Comparison of ENCODE assay signal across 9 mouse cellular contexts in genomic region chr2:180659353-180660150, GRCm38 (mm10). TPM values are rescaled to one million over a fixed set of nuclear protein-coding genes. Genes with fewer than 3 reads are reported as not detected.
DNase-seq lines count a peak whose midpoint lies in the region; ATAC-seq and TF ChIP-seq lines count a peak whose summit lies in the region.
"Had no signal": no experiment of that assay in that cellular context is flagged by ENCODE, and none has a peak within 500 bp of the region (broad histone marks: within the 10 kb centered on the region; RNA-seq: fewer than 3 reads in every experiment).

No protein-coding gene starts in this region.

- H3K4me3 ChIP-seq in lung, embryonic 16.5 days (ENCODE audit: low read length), result 0 out of 2 replicates have a peak overlapping the region, but pooled peaks have one; percentile 3
- 0 out of 2 replicates have a peak overlapping the region, but pooled peaks have one; percentile 6 for H3K4me3 ChIP-seq in embryonic facial prominence, embryonic 12.5 days
- H3K4me3 ChIP-seq in intestine, postnatal 0 days (ENCODE audit: low read depth, low read length), result no peak overlapping the region
- H3K4me3 ChIP-seq in neural tube, embryonic 14.5 days (ENCODE audit: low read depth, low read length), result no peak overlapping the region
- no peak overlapping the region for H3K4me3 ChIP-seq in lung, adult 2 months (replicated peaks; ENCODE audit: extremely low read depth, low read depth, low read length)
- H3K4me3 ChIP-seq: megakaryocyte, embryonic 14.5 days had no signal

- H3K4me1 ChIP-seq in lung, embryonic 16.5 days (replicated peaks; ENCODE audit: control insufficient read depth, insufficient read depth, low read length), result peaks cover 3% of the 10 kb centered on the region; the same call in 1 of the 2 replicates
- peaks cover 5% of the 10 kb centered on the region; the same call in 1 of the 2 replicates for H3K4me1 ChIP-seq in embryonic facial prominence, embryonic 12.5 days
- no peaks in the 10 kb centered on the region for H3K4me1 ChIP-seq in intestine, postnatal 0 days (replicated peaks; ENCODE audit: control insufficient read depth, insufficient read depth, low read length)
- H3K4me1 ChIP-seq in neural tube, embryonic 14.5 days (ENCODE audit: control insufficient read depth, insufficient read depth, low read length), result 0 out of 2 replicates have a peak, but pooled peaks cover 3% of the 10 kb centered on the region
- H3K4me1 ChIP-seq in lung, adult 2 months (ENCODE audit: control insufficient read depth, insufficient read depth, low read length), result no peaks in the 10 kb centered on the region

- TF ChIP-seq POLR2A in lung, adult 2 months (IDR thresholded peaks at IDR 0.05; ENCODE audit: borderline replicate concordance, extremely low read depth, low read depth, low read length), result no peak

- no peaks in the 10 kb centered on the region for H3K9me3 ChIP-seq in lung, embryonic 16.5 days (ENCODE audit: control insufficient read depth, low read length)
- no peaks in the 10 kb centered on the region for H3K9me3 ChIP-seq in embryonic facial prominence, embryonic 12.5 days
- H3K9me3 ChIP-seq in intestine, postnatal 0 days (ENCODE audit: control insufficient read depth), result no peaks in the 10 kb centered on the region
- H3K9me3 ChIP-seq in neural tube, embryonic 14.5 days (ENCODE audit: control insufficient read depth, low read length), result no peaks in the 10 kb centered on the region
- H3K9me3 ChIP-seq: megakaryocyte, embryonic 14.5 days had no signal

- no peak for TF ChIP-seq CTCF in intestine, postnatal 0 days (IDR thresholded peaks at IDR 0.05; ENCODE audit: low read depth)
- TF ChIP-seq CTCF in lung, adult 2 months (IDR thresholded peaks at IDR 0.05; ENCODE audit: insufficient read depth, low read length), result no peak

- peak overlapping the region; percentile 29; the same call in 1 of the 2 replicates for H3K4me2 ChIP-seq in lung, embryonic 16.5 days (ENCODE audit: low read depth, low read length)
- H3K4me2 ChIP-seq in embryonic facial prominence, embryonic 12.5 days (replicated peaks), result peak overlapping the region; percentile 44
- H3K4me2 ChIP-seq in intestine, postnatal 0 days (replicated peaks; ENCODE audit: low read depth), result peak overlapping the region; percentile 30
- H3K4me2 ChIP-seq in neural tube, embryonic 14.5 days (ENCODE audit: low read depth, low read length), result peak overlapping the region; percentile 41

- H3K27ac ChIP-seq in lung, embryonic 16.5 days (ENCODE audit: low read length), result no peak overlapping the region
- no peak overlapping the region for H3K27ac ChIP-seq in embryonic facial prominence, embryonic 12.5 days
- no peak overlapping the region for H3K27ac ChIP-seq in intestine, postnatal 0 days (ENCODE audit: low read depth, low read length)
- no peak overlapping the region for H3K27ac ChIP-seq in neural tube, embryonic 14.5 days (ENCODE audit: low read depth, low read length)

- no peak for DNase-seq in lung, postnatal 14 days
- no peak for DNase-seq in lung, adult 2 months

- WGBS in lung, embryonic 16.5 days, result 34% methylated on average over 42 of the region's 42 CpGs
- WGBS in embryonic facial prominence, embryonic 12.5 days, result 32% methylated on average over 42 of the region's 42 CpGs
- 40% methylated on average over 42 of the region's 42 CpGs for WGBS in intestine, postnatal 0 days
- WGBS in neural tube, embryonic 14.5 days, result 26% methylated on average over 42 of the region's 42 CpGs
- WGBS in lung, adult 2 months, result 42% methylated on average over 42 of the region's 42 CpGs

- no peaks in the 10 kb centered on the region for H3K27me3 ChIP-seq in lung, embryonic 16.5 days (ENCODE audit: control insufficient read depth, insufficient read depth, low read depth, low read length)
- peaks cover 3% of the 10 kb centered on the region; the same call in 1 of the 2 replicates for H3K27me3 ChIP-seq in embryonic facial prominence, embryonic 12.5 days
- H3K27me3 ChIP-seq in intestine, postnatal 0 days (replicated peaks; ENCODE audit: control insufficient read depth, insufficient read depth, low read length), result no peaks in the 10 kb centered on the region
- H3K27me3 ChIP-seq in neural tube, embryonic 14.5 days (ENCODE audit: control insufficient read depth, insufficient read depth, low read length), result no peaks in the 10 kb centered on the region

- peak; percentile 23; the same call in 1 of the 2 replicates for ATAC-seq in lung, embryonic 16.5 days (ENCODE audit: low read depth)
- no peak for ATAC-seq in embryonic facial prominence, embryonic 12.5 days (ENCODE audit: insufficient number of reproducible peaks, insufficient read depth, low FRiP score, low TSS enrichment)
- no peak for ATAC-seq in intestine, postnatal 0 days
- ATAC-seq in neural tube, embryonic 14.5 days (ENCODE audit: low read depth), result 0 out of 2 replicates have a peak, but pooled peaks have one; percentile 41
- ATAC-seq in erythroblast, adult 5-6 weeks (replicated peaks; ENCODE audit: low FRiP score, poor library complexity, severe bottlenecking), result no peak
- ATAC-seq in megakaryocyte-erythroid progenitor cell, adult 5-6 weeks (replicated peaks; ENCODE audit: low FRiP score, low TSS enrichment, poor library complexity, severe bottlenecking), result no peak

- peaks cover 14% of the 10 kb centered on the region for H3K36me3 ChIP-seq in lung, embryonic 16.5 days (ENCODE audit: control insufficient read depth, insufficient read depth, low read length)
- H3K36me3 ChIP-seq in embryonic facial prominence, embryonic 12.5 days, result peaks cover 20% of the 10 kb centered on the region
- peaks cover 24% of the 10 kb centered on the region for H3K36me3 ChIP-seq in intestine, postnatal 0 days (ENCODE audit: control insufficient read depth, insufficient read depth)
- peaks cover 15% of the 10 kb centered on the region for H3K36me3 ChIP-seq in neural tube, embryonic 14.5 days (ENCODE audit: control insufficient read depth, insufficient read depth, low read length)

- peak overlapping the region; percentile 30 for H3K9ac ChIP-seq in lung, embryonic 16.5 days (ENCODE audit: low read length)
- peak overlapping the region; percentile 43 for H3K9ac ChIP-seq in embryonic facial prominence, embryonic 12.5 days
- H3K9ac ChIP-seq in intestine, postnatal 0 days (ENCODE audit: low read depth, low read length), result 0 out of 2 replicates have a peak overlapping the region, but pooled peaks have one; percentile 17
- peak overlapping the region; percentile 34; the same call in 1 of the 2 replicates for H3K9ac ChIP-seq in neural tube, embryonic 14.5 days (replicated peaks; ENCODE audit: low read depth, low read length)

RNA-seq across cellular contexts. Expression of gene Tcfl5, which starts 17.0 kb away (rescaled TPM):
- polyA plus RNA-seq in lung, embryonic 16.5 days (2015; fragmentation: Nextera tagmentation; extraction: Ambion mirVana), result 0.15 TPM in 1 of 2 replicates, not detected in the other
- polyA plus RNA-seq in embryonic facial prominence, embryonic 12.5 days (2016; fragmentation: Nextera tagmentation; extraction: Ambion mirVana), result 0.26 and 0.32 TPM in 2 replicates
- 0.07 TPM in 2 replicates for polyA plus RNA-seq in intestine, postnatal 0 days (2015; fragmentation: Nextera tagmentation; extraction: Ambion mirVana)
- 0.53 and 0.75 TPM in 2 replicates for polyA plus RNA-seq in neural tube, embryonic 14.5 days (2014; fragmentation: Nextera tagmentation; extraction: Ambion mirVana)
- not detected in 2 replicates for total RNA-seq in erythroblast, adult 5-6 weeks (2015; ENCODE audit: low replicate concordance)
- total RNA-seq in erythroblast, adult 5-6 weeks (2017; ENCODE audit: low replicate concordance), result not detected in 2 replicates
- 0.05 TPM in 1 of 2 replicates, not detected in the other for polyA plus RNA-seq in lung, adult 2 months (2012; rRNA removed)
- not detected in 2 replicates for total RNA-seq in megakaryocyte-erythroid progenitor cell, adult 5-6 weeks (2014; fragmentation: Nextera tagmentation)
- total RNA-seq in megakaryocyte-erythroid progenitor cell, adult 5-6 weeks (2017), result 0.15 TPM in 1 of 2 replicates, not detected in the other

RNA-seq across cellular contexts. Expression of gene Dido1, which starts 50.2 kb away (rescaled TPM):
- polyA plus RNA-seq in lung, embryonic 16.5 days (2015; fragmentation: Nextera tagmentation; extraction: Ambion mirVana), result 27.6 and 28.2 TPM in 2 replicates
- 35.3 and 36.8 TPM in 2 replicates for polyA plus RNA-seq in embryonic facial prominence, embryonic 12.5 days (2016; fragmentation: Nextera tagmentation; extraction: Ambion mirVana)
- polyA plus RNA-seq in intestine, postnatal 0 days (2015; fragmentation: Nextera tagmentation; extraction: Ambion mirVana), result 7.8 and 9.3 TPM in 2 replicates
- polyA plus RNA-seq in neural tube, embryonic 14.5 days (2014; fragmentation: Nextera tagmentation; extraction: Ambion mirVana), result 29.0 and 34.8 TPM in 2 replicates
- total RNA-seq in erythroblast, adult 5-6 weeks (2015; ENCODE audit: low replicate concordance), result 25.2 and 25.3 TPM in 2 replicates
- 45.2 and 57.2 TPM in 2 replicates for total RNA-seq in erythroblast, adult 5-6 weeks (2017; ENCODE audit: low replicate concordance)
- polyA plus RNA-seq in lung, adult 2 months (2012; rRNA removed), result 10.9 and 17.4 TPM in 2 replicates
- total RNA-seq in megakaryocyte-erythroid progenitor cell, adult 5-6 weeks (2014; fragmentation: Nextera tagmentation), result 52.3 and 60.6 TPM in 2 replicates
- 43.0 and 54.0 TPM in 2 replicates for total RNA-seq in megakaryocyte-erythroid progenitor cell, adult 5-6 weeks (2017)

RNA-seq across cellular contexts. Expression of gene Gid8, which starts 50.4 kb away (rescaled TPM):
- polyA plus RNA-seq in lung, embryonic 16.5 days (2015; fragmentation: Nextera tagmentation; extraction: Ambion mirVana), result 49.4 and 50.9 TPM in 2 replicates
- polyA plus RNA-seq in embryonic facial prominence, embryonic 12.5 days (2016; fragmentation: Nextera tagmentation; extraction: Ambion mirVana), result 62.6 and 63.6 TPM in 2 replicates
- 36.6 and 38.0 TPM in 2 replicates for polyA plus RNA-seq in intestine, postnatal 0 days (2015; fragmentation: Nextera tagmentation; extraction: Ambion mirVana)
- polyA plus RNA-seq in neural tube, embryonic 14.5 days (2014; fragmentation: Nextera tagmentation; extraction: Ambion mirVana), result 53.3 and 56.5 TPM in 2 replicates
- total RNA-seq in erythroblast, adult 5-6 weeks (2015; ENCODE audit: low replicate concordance), result 49.8 and 77.7 TPM in 2 replicates
- 113 and 114 TPM in 2 replicates for total RNA-seq in erythroblast, adult 5-6 weeks (2017; ENCODE audit: low replicate concordance)
- polyA plus RNA-seq in lung, adult 2 months (2012; rRNA removed), result 16.6 and 27.8 TPM in 2 replicates
- total RNA-seq in megakaryocyte-erythroid progenitor cell, adult 5-6 weeks (2014; fragmentation: Nextera tagmentation), result 88.4 and 102 TPM in 2 replicates
- total RNA-seq in megakaryocyte-erythroid progenitor cell, adult 5-6 weeks (2017), result 124 and 144 TPM in 2 replicates

Comparison
In these comparisons a context has a peak if more than half of its experiments do, and no peak if none do; other contexts are left out.
1. H3K4me3 ChIP-seq: peak in lung, embryonic 16.5 days (single experiment) and embryonic facial prominence, embryonic 12.5 days (single experiment); none in intestine, postnatal 0 days (single experiment), neural tube, embryonic 14.5 days (single experiment) and lung, adult 2 months (single experiment).
2. ATAC-seq: peak in lung, embryonic 16.5 days (single experiment) and neural tube, embryonic 14.5 days (single experiment); none in embryonic facial prominence, embryonic 12.5 days (single experiment), intestine, postnatal 0 days (single experiment), erythroblast, adult 5-6 weeks (single experiment) and megakaryocyte-erythroid progenitor cell, adult 5-6 weeks (single experiment).
3. Peak in every context shown above with its lines, with median percentiles within 50 percentile points of each other: H3K4me2 ChIP-seq and H3K9ac ChIP-seq.